Mouse (Mus musculus): ENCODE data around the gene Cyp4x1.

DNA sequence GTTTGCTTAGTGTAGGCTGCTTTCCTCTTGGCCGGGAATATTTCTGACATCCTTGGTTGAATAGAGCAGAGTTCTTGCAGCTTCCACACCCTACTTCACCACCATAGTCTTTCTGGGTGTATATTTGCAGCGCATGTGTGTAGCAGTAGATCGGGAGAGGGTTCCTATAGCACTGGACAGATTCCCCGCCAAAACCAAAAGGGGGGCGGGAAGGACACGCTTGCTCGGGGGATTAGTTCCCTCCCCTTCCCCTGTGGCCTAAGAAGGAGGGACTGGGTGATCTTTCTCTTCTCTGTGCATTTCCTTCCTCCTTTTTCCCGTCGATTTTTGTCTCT is 71.6 kb downstream of the Cyp4x1 start:
- TF ChIP-seq CTCF (IDR thresholded peaks at IDR 0.05; ENCODE audit: low read depth), result no peak
- TF ChIP-seq EP300 (IDR thresholded peaks at IDR 0.05; ENCODE audit: low read depth), result no peak
